Mouse (Mus musculus) myocyte (in vitro differentiated cells): ENCODE measurements around the gene Cemip2.

Source experiments
- E2F4 ChIP-seq: IDR thresholded peaks from one replicate; pipeline ENCODE4 v1.6.1; 2011; ENCODE audit warnings: mild to moderate bottlenecking, control low read depth, moderate library complexity; ENCODE audit not compliant: insufficient read depth
- MAX ChIP-seq: IDR thresholded peaks from one replicate; pipeline ENCODE4 v1.6.1; 2011; ENCODE audit warnings: low read depth, mild to moderate bottlenecking, control low read depth
- MYOD1 ChIP-seq, 3 experiments: IDR thresholded peaks; one replicate each; pipeline ENCODE4 v1.6.1; 2011; ENCODE audit warnings: control low read depth in 2 of 3, low read depth in 2 of 3, mild to moderate bottlenecking in 2 of 3, moderate library complexity in 1 of 3; ENCODE audit not compliant: insufficient read length in 2 of 3, control insufficient read depth in 1 of 3
- MYOG ChIP-seq, 3 experiments: IDR thresholded peaks; one replicate each; pipeline ENCODE4 v1.6.1; 2011; ENCODE audit warnings: control low read depth in 2 of 3, low read depth in 2 of 3, mild to moderate bottlenecking in 2 of 3; ENCODE audit not compliant: insufficient read length in 2 of 3, control insufficient read depth in 1 of 3, insufficient read depth in 1 of 3
- POLR2A ChIP-seq: IDR thresholded peaks from one replicate; pipeline ENCODE4 v1.6.1; 2011; ENCODE audit warnings: low read depth, mild to moderate bottlenecking, control low read depth, moderate library complexity; ENCODE audit not compliant: insufficient read length
- REST ChIP-seq: IDR thresholded peaks from one replicate; pipeline ENCODE4 v1.6.1; 2011; ENCODE audit warnings: mild to moderate bottlenecking, control low read depth, moderate library complexity; ENCODE audit not compliant: insufficient read depth, insufficient read length
- SRF ChIP-seq: IDR thresholded peaks from one replicate; pipeline ENCODE4 v1.6.1; 2011; ENCODE audit warnings: low read depth; ENCODE audit not compliant: control insufficient read depth, insufficient read length
- TCF12 ChIP-seq: IDR thresholded peaks from one replicate; pipeline ENCODE4 v1.6.1; 2011; ENCODE audit warnings: mild to moderate bottlenecking, control low read depth; ENCODE audit not compliant: poor library complexity, insufficient read depth, severe bottlenecking
- TCF3 ChIP-seq: IDR thresholded peaks from one replicate; pipeline ENCODE4 v1.6.1; 2011; ENCODE audit warnings: low read depth, control low read depth; ENCODE audit not compliant: insufficient read length

GRCm38 (mm10) chr19:21862289-21862990 lies 84.3 kb downstream of the Cemip2 start:
- no peak for TF ChIP-seq E2F4
- no peak for TF ChIP-seq POLR2A
- no peak for TF ChIP-seq TCF12
- peak in 1 of 3 experiments; percentile 25 for TF ChIP-seq MYOD1 (IDR thresholded peaks at IDR 0.05; ENCODE audit: control insufficient read depth in 1 of 3, insufficient read length in 2 of 3, low read depth in 2 of 3)
- no peak for TF ChIP-seq MAX
- no peak for TF ChIP-seq SRF
- peak in 1 of 3 experiments; percentile 25 for TF ChIP-seq MYOG (IDR thresholded peaks at IDR 0.05; ENCODE audit: control insufficient read depth in 1 of 3, insufficient read depth in 1 of 3, insufficient read length in 2 of 3, low read depth in 2 of 3)
- no peak for TF ChIP-seq REST
- no peak for TF ChIP-seq TCF3
